Mouse (Mus musculus): ENCODE results near the gene Gpbar1.
"Not testable (repeated sequence)": the region's sequence is repeated elsewhere in the genome, so short reads cannot be mapped to it uniquely, and the experiment has no call there.

Gpbar1 gene

DNA sequence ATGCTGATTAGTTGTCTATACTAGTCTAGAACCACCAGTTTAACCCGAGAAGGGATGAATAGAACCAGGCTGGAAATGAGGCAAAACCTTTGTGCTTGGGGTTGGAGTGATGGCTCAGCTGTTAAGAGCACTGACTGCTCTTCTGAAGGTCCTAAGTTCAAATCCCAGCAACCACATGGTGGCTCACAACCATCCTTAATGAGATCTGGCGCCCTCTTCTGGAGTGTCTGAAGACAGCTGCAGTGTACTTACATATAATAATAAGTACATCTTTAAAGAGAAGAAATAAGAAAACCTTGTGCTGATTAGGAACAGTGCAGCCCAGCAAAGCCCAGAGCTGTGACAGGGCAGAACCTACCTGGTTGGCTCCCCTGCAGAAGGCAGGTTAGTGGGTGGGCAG is 48.6 kb downstream of the Gpbar1 start:
- not testable (repeated sequence) for DNase-seq (ENCODE audit: low spot score)

Data from MN1 (cell line).